Mouse (Mus musculus) right cerebral cortex, postnatal 4 days (tissue): ENCODE results near the gene Dock9.

Source experiments
- DNase-seq: peaks from one replicate; pipeline ENCODE4 v3.0.0-alpha.2; 2022

The Dock9 gene

DNA sequence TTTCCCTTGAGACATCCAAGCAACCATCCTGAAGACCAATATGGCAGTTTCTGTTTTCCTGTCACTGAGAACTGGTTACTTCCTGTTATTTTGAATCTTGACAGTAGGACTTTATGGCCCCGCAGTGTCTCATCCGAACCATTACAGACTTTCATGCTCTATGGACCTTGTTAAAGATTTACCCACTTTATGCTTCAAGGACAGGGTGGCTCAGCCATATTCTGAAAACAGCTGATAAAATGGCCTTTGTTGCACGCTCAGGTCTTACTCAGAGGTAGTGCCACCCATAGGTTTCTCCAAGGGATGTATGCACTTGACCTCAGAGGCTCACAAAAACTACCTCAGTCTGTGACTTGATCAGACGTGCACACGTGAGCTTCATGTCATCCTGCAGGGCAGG is 224.2 kb downstream of the Dock9 start:
- DNase-seq, result no peak

DNA sequence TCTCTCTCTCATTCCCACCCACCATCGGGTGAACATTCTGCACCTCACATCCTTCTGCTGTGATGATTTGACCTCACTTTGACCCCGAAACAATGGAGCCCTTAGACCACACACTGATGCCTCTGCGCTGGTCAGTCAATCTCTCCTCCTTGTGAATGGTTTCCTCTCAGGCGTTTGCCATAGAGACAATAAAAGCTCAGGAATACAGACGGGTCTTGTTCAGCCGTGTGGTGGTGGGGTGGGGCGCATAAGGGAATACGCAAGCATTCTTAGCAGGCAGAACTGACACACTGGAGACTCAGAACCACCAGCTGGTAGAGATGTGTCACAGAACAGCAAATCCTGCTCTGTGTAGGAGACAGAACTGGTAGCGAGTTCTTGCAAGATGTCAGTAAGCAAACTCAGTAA is 230.8 kb downstream of the Dock9 start:
- no peak for DNase-seq

DNA sequence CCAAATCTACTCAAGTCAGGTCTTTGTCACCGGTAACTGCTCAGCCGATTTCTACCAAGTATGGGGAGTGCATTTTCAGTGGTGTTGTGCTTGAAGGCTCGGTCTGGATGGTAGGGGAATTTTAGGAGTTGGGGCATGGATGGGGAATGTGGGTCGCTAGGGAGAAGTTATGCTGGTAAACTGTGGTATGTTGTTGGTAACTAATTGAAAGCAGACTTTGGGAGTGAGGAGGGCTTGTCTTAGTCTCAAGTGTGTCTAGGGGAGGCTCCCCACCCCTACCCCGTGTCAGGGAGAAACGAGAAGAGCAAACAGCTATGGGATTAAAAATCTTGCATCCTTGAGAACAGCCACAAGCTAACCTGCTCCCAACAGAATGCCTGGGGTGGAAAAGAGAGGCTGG is 231.7 kb downstream of the Dock9 start:
- no peak for DNase-seq

DNA sequence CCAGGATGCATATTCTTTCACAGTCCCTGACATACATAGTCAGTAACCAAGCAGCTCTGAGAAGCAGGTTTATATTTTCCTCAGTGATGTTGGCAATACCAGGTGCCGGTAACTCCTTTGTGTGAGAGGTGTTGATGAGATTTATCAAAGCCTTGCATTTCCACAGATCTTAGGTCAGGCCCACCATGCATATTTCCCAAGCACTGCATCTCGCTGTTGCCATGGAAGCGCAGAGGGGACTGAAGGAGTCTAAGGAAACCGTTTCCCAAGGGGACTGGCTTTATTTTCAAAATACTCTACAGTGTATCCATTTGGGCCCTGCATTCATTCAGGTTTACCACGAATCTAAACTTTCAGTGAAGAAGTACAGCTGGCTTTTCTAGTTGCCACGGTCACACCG is 233.0 kb downstream of the Dock9 start:
- DNase-seq, result no peak

DNA sequence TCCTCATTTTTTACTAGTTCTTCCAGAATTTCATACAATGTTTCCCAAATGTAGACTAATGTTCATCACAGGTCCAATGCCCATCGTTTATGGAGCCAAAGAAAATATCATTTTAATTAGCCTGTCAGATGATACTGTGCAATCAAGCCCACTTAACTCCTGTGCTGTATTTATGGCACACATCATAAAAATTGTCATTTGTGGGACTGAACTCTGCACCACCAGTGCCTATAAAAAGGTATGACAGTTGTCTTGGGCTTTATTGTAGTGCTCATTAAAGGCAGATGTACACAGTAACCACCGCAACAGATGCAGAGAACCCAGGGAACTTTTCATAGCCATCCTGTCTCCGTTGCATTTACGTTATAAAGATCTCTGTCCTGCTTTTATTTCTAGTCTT is 233.7 kb downstream of the Dock9 start:
- no peak for DNase-seq

DNA sequence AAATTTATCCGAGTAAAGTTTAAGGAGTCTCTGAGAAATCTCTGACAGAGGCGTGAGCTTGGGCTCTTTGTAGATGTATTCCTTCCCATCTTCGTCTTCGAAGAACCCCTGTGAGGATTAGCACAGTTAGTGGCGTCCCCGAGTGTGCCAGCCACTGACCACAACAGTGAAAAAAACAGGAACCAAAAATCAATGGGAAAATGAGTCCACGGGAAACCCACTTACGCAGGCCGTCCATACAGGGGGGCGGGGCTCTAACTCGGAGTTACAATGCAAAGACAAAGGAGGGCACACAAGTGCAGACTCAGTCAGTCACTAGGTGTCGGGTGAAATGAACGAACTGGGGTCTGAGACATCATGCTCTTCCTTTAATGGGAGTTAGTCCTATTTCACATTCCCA is 238.6 kb downstream of the Dock9 start:
- no peak for DNase-seq

DNA sequence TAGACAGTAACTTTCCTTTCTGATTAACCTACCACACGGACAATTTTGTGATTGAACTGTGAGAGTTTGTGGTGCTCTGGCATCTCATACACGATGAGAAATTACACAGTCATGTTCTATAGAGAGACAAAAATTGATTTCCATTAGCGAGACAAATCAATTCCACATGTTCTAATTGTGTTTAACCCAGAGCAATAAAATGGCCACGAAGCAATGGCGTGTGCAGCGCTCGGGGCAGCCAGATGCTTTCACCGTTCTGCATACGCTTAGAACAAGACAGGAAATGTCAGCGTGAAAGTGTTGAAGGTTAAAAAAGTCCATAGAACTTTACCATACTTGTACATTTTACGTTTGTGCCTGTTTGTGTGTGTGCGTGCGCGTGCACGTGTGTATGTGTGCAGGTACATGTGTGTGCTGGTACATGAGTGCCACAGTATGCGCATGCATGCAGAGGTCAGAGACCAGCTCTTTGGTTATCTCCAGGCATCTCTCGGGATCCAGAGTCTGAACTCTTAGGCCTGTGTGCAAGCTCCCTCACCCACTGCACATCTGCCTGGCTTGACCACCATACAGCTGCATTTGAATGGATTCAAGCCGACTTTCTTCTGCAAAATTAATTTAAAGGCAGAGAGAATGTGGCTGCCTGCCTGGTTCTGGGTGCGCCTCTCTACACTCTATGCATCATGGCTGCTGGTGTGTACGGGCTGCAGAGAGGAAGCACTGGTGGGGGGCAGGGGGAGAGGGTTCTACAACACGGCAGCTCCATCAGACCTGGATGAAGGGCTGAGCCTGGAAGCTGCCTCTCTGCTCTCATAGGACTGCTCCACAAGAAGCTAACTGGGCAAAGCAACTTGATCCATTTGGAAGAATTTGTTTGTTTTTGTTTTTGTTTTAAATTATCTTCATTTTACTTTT is 241.0 kb downstream of the Dock9 start:
- no peak for DNase-seq

DNA sequence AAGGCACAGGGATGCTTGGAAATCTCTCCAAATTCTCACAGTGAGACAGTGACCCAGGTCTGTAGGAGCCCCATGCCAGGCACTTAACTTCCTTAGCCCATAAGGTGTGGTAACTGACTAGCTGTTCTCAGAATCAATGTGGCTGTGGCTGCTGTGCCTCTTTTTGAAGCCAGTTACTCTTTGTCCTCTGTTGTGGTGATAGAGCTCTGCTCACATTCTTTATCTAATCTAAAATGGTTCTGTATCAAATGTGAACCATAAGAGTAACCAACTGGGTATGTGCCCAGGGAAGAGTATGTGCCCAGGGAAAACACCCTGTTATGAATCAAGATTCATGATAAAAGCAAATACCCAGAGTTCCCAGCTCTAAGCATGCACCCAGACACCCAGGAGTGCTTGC is 243.9 kb downstream of the Dock9 start:
- no peak for DNase-seq

DNA sequence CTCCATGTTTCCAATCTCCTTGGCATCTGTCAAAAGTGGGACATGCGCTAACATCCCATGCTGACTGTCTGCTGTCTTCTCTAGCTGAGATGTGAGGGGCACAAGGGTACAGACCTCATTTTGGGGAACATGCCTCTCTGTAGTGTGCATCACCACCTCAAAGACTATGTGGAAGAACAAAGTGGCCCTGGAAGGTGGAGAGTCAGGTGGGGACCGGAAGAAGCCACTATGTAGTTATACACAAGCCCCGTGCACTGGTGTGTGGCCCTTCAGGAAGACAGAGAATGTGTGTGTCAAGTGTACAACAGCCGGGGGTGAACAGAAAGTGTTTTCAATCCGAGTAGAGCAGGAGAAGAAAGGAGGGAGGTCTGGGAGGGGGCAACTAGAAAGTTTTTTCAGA is 245.1 kb downstream of the Dock9 start:
- no peak for DNase-seq

DNA sequence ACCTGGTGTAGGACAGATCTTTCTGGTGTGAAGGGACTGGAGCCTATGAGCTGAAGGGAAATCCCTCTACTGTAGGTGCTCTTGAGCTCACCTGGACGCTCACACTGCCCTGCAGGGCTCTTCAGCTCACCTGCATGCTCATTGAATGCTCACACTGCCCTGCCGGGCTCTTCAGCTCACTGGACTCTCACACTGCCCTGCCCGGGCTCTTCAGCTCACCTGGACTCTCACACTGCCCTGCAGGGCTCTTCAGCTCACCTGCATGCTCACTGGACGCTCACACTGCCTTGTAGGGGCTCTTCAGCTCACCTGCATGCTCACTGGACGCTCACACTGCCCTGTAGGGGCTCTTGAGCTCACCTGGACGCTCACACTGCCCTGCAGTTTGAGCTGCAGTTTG is 247.8 kb downstream of the Dock9 start:
- DNase-seq, result no peak

DNA sequence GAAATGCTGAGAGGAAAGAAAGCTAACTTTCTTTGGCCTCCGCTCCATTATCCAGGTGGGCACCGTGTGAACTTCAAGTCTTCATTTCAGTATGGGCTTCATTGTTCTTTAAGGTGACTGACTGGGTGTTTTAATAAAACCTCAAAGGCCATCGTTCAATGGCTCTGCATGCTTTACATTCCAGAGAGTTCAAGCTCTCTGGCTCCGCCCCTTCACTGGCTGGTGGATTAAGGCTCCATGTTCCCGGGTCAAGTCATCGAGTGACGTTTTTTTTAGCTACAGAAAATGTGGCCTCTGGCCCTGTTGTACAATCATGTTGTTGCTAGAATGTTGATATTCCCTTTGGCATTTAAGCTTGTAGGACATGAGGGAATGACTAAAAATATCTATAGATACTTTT is 249.9 kb downstream of the Dock9 start:
- DNase-seq, result no peak

DNA sequence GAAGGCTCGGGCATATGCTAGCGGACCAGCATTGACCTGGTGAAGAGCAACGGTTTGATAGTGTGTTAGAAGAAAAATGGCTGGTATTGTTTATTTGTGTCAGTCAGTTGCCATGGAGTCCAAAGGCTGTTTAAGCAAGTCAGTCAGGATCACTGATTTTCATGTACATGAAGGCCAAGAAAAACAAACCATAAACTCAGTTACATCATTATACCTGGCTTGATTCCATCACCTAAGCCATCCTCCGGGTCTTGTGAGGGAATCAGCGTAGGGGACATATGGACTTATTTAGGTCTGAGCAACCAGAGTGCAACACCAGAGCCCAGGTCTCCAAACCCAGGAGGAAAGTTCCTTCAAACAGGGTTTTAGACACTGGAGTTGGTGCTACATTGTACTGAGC is 251.0 kb downstream of the Dock9 start:
- DNase-seq, result no peak

DNA sequence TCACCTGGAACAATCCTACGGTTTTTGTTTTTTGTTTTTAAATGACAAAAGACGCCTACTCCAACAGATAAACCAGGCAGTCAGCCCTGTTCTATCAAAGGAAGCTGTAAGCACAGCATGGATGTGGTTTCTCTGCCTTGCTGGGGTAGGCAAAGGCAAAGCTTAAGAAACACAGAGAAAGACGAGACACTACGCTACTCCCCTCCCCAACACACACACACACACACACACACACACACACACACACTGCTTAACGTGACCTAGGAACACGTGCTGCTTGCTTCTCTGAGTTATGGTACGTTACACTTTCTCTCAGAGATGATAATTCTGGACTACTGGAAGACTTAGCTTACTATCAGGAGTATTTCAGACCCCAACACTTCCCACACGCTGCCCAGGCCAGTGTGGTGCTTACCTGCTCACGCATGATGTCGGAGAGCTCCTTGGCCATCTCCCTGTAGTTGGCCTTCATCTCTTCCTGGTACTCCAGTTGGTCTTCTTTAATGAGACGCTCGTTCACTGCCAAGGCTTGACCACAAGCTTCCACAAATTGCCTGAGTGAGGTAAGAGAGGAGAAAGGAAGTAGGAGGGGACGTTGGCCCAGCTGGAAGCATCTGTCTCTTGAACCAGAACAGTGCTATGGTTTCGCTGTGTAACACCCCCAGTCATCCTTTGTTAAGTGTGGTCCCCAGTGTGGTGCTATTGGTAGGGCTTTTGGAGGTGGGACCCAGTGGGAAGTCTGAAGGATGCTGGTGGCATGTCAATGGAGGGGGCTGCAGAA is 251.9 kb downstream of the Dock9 start:
- no peak for DNase-seq

DNA sequence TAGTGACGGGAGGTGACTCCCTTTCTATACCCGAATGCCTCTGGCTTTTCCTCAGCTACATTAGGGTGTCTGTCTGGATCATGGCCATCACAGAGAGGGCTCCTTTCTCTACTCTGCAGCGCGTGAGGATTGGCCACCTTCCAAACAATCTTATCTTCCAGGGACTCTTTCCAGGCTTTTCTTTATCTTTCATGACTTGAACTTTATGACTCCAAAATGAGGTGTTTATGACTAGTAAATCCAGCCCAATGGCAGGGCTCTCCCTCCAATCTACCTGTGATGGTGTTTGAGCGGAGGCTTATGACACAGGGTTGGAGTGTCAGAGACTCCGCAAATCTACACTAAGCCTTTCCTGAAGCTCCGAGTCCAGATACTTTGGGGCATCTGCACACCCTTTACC is 256.4 kb downstream of the Dock9 start:
- DNase-seq, result no peak

DNA sequence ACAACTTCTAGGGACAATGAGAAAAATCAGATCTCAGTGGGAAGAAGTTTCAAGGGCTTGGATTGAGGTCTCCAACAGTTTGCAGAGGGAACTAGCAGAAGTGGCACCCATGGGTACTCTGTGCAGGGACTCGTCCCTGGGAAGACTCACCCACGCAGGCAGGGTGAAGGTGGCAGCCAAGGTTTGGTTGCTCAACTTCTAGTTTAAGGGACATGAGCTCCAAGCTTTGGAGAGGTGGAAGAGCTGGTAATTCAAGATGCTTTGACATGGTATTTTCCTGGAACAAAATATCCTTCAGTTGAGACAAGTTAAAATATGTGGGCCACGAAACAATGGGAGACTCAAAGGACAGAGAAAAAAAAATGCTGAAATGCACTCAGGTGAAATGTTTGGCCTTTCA is 263.1 kb downstream of the Dock9 start:
- DNase-seq, result no peak

DNA sequence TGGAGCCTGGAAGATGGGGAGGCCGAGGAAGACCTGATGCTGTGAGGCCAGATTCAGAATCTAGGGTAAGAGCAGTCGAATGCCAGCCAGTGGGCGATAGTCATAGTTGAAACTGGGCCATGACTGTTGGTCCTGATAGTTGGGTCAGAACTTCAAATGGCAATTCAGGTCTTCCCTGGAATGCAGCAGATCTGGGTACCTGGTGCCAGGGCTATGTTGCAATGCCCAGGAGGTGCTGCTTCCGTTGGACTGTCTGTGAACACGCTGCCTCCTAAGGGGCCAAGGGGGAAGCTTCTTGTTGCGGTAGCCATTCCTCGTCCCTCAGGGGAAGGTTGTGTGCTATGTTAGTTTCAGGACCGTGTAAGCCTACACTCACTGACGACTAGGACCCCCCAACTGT is 266.8 kb downstream of the Dock9 start:
- DNase-seq, result no peak

DNA sequence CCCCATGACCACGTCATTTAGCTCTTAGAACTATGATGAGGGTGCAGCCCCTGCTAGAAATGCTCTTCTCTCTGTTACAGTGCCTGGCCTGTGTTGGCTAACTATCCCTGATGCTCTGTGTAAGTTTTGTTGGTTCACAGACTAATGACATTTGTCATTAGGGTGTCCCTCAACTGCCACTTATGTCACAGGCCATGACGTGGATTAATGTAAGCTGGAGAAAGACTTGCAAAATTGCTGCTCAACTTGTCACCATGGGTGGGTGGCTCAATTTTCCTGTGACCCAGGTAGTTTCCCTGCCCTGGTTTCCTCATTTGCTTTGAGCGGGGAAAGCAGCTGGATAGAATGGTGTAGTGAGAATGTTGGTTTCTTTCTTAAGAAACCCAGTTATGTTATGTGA is 269.8 kb downstream of the Dock9 start:
- no peak for DNase-seq

DNA sequence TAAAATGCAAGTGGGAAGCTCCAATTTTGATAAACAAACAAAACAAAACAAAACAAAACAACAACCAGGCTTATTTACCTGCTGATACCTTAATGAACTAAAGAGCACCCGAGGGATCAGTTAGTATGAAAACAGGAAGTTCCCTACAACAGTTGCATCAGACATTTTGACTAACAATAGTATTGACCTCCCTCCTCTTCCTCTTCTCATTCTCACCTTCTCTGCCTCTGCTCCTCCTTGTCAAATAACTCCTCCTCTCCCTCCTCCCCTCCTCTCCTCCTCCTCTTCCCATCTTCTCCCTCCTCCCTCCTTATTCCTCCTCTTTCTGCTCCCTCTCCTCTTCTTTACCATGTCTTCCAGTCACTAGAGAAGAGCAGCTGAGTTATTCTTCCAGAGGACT is 270.4 kb downstream of the Dock9 start:
- DNase-seq, result no peak

DNA sequence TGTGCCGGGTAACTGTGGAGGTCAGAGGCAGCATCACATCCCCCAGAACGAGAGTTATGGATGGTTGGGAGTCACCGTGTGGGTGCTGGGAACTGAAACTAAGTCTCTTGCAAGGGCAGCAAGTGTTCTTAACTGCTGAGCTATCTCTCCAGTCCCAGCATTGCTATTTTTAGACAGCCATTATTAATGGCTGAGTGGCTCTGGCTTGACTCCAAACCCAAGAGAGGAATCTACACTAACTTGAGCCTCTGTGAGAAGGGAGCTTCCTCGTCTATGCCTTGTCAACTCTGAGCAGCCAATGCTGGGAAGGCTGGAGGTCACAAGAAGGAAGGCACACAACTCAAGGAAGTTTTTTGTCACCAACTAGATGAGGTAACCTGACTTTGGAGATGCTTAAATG is 275.9 kb downstream of the Dock9 start:
- DNase-seq, result no peak

DNA sequence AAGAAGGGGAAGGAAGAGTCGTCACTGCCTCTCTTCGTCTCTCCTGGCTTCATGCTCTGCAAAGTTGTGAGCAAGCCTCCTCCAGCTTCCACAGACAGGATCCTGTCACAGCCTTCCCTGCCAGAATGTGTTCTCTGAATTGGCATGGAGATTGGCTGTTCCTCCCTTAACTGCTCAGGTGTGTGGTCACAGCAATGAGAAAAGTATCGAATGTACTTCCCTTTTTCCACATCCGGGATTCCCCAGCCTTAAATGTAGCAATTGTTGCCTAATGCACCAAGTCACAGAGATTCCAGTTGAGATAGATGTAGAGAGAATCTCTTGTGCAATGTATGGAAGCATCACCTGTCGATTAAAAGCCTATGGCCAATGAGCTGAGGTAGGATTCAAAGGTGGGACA is 280.8 kb downstream of the Dock9 start:
- DNase-seq, result no peak

DNA sequence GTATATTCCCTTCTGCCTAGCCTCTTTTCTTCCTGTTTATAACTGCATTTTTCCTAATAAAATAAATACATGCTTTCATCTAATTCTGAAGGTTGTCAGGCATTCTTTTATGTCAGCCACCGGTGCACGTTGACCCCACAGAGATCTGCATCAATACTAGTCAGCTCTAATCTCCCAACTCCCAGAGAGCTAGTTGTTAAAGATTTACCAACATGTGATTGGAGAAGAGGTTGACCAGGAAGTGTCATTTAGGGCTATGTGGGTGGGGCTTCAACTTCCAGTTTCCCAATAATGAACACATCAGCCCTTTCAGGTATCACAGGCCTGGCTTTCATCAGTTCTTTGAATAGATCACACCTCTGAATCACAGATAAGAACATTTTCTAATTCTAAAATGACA is 288.7 kb downstream of the Dock9 start:
- no peak for DNase-seq

DNA sequence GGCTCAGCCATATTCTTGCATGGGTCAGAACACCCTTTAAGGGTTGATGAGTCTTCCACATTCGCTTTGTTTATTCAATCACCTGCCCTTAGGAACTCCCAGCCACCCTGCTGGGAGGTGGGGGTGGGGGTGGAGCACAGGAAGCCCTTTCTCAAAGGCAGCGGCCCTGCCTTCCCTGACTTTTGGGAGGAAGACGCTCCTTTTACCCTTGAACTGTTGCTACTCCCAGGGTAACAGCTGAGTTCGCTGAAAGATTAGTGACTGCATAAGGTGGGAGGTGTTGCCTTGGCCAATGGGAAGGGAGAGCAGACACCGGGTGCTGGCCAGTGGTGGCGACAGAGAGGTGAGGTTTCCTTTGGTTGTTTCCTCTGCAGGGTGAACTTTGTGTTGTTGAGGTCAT is 291.3 kb downstream of the Dock9 start:
- DNase-seq, result no peak

DNA sequence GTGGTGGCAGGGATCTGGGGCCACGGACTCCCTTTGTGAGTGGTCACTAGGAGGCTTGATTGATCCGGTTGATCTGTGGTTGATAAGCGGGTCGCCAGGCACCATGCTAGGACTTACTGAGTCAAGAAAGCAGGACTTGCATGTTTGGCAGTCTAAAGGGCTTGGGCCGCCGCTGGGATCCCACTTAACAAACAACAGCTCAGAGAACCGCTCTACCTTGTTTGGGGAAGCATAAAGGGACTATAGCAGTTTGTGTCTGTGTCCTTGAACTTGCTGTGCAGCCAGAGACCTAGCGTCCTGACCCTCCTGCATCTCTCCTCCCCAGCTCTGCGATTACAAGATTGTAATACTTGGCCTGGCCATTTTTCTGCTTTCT is 292.2 kb downstream of the Dock9 start:
- DNase-seq, result no peak

DNA sequence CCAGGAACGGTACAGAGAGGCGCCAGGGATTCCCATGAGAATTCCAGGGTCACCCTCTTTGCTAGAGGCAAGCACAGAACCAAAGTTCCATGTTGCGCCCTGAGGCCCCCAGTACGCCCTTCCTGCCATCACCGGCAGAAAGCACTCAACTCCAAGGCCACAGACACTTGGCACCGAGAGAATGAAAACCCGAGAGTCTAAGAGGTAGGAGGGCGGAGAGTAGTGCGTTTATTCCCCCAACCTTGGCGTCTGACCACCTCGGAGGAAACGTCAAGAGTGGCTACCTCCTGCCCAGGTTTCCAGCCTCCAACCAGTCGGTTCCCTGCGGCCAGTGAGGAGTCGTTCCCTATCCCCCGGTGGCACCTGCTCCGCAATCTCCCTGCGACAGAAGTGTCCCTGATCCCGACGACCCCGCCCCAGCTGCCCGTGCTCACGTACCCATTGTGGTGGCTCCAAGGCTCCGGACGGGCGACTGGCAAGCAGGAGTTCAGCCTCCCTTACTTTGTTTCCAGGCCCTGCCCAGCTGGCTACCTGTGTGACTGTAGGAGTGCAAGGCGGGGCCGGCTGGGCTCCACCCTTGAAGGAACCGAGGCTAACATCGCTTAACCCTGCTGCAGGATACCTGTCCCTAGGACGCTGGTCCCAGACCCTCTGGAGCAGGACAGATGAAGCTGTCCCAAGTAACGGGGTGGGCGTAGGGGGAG is 292.7 kb downstream of the Dock9 start, which contains the start of gene Slc15a1:
TSS of gene Slc15a1 (minus strand) at position 472 of the 704 bp plus-strand sequence.
- DNase-seq, result no peak
